Mouse (Mus musculus): ENCODE results near the gene Cmas.

GRCm38 (mm10) chr6:142764933-142765332 is 8.4 kb downstream of the Cmas start:
- TF ChIP-seq CTCF (IDR thresholded peaks at IDR 0.05; ENCODE audit: extremely low read depth, insufficient read length, insufficient replicate concordance, low read depth, low read length) (no peak), POLR2A (IDR thresholded peaks at IDR 0.05; ENCODE audit: low read depth, low read length) (no peak)

All from small intestine, adult 2 months (tissue).